Mouse (Mus musculus): ENCODE results near the gene Zbtb32. TPM values are rescaled to one million over a fixed set of nuclear protein-coding genes. Genes with fewer than 3 reads are reported as not detected.

The Zbtb32 gene
- total RNA-seq, 2 experiments from 2014 or later = not detected

DNA sequence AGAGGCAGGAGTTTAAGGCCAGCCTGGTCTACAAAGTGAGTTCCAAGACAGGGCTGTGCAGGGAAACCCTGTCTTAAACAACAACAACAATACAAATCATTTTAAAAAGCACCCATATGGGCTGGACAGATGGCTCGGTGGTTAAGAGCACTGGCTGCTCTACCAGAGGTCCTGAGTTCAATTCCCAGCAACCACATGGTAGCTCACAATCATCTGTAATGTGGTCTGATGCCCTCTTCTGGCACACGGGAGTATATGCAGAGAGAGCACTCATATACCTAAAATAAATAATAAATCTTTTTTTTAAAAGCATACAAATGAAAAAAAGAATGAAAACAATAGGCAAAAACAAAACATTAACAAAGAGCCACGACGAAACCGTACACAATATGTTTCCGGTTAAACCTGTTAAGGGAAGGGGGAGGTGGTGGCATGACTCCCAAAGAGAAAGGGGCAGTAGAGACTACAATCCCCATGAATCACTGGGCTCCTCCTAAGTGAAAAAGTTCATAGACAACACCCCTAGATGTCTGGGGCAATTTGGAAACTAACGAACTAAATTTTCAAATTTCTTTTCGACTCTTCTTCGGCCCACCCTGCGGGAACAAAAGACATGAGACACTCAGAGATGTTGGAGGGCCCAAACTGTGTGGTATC lies 47.1 kb downstream of the Zbtb32 start:
- ATAC-seq (replicated peaks; ENCODE audit: poor library complexity) = peak; percentile 55

DNA sequence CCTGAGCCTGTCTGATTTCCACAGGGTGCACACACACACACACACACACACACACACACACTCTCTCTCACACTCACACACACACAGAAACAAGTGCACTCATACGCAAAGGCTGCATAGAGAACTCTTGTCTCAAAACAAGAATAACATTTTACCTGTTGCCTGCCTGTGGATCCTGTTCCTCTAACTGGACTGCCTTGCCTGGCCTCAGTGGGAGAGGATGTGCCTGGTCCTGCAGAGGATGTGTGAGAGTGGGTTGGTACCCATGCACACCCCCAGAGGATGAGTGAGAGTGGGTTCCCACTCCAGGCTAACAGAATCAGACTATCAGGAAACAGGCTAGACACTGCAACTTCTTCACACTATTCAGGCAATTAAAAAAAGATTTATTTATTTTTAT lies 48.1 kb downstream of the Zbtb32 start:
- no peak for ATAC-seq (replicated peaks; ENCODE audit: poor library complexity)

DNA sequence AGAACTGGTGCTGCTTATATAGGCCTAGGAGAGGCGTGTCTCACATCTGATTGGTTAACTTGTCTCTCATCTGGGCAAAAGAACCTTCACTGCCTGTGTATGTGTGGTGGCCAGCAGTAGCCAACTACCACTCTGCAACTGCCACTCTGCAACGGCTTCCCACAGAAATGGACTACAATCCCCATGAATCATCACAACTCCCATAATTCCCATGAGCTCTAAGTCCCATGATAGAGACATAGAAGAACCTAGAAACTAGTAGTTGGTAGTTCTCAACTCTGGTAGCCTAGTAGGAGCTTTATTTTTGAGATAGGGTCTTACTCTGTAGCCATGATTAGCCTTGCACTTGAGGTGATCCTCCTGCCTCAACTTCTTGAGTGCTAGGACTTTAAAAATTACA lies 48.8 kb downstream of the Zbtb32 start:
- ATAC-seq (replicated peaks; ENCODE audit: poor library complexity) = no peak

DNA sequence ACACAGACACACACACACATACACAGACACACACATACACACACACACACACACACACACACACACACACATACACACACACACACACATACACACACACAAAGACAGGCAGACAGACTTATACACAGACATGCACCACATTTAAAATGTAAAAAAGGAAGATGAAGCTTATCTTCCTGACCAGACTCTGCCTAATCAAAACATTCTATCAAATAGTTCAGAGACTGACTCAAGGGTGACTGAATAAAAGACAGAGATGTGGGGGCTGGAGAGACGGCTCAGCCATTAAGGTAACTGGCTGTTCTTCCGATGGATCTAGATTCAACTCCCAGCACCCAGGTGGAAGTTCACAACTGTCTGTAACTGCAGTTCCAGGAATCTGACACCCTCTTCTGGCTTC lies 54.4 kb downstream of the Zbtb32 start:
- ATAC-seq (replicated peaks; ENCODE audit: poor library complexity) = peak; percentile 71

DNA sequence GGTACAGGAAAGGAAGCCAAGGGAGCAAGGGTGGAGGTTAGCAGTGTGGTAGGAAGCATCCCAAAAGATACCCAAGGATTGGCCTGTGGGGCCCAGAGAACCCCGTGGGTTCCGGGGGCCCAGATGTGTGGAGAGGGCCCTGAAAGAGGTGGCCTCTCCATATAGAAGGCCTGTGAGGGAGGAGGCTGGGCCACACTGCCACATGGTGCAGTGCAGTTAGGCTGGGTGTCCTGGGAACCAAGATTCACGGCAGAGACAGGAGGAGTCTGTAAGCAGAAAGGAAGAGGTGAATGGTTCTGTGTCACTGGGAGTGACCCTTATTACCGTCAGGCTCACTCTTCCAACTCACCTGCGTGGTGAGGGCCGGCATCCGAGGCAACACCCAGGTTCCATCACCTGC lies 58.1 kb downstream of the Zbtb32 start:
- ATAC-seq (replicated peaks; ENCODE audit: poor library complexity) = no peak

Other genes with a start within 250 kb of the Zbtb32 start
Only the 30 nearest of the 31 such genes appear.
- 406 and 473 TPM in 2 replicates for gene Tyrobp, start 185.1 kb downstream of the Zbtb32 start, total RNA-seq (2015)
- gene Tyrobp, start 185.1 kb downstream of the Zbtb32 start, total RNA-seq (2017) = 229 and 322 TPM in 2 replicates
- 28.1 and 30.3 TPM in 2 replicates for gene Hcst, start 179.1 kb downstream of the Zbtb32 start, total RNA-seq (2015)
- gene Hcst, start 179.1 kb downstream of the Zbtb32 start, total RNA-seq (2017) = 10.0 and 12.7 TPM in 2 replicates
- 14.1 and 24.0 TPM in 2 replicates for gene Nfkbid, start 177.2 kb downstream of the Zbtb32 start, total RNA-seq (2015)
- gene Nfkbid, start 177.2 kb downstream of the Zbtb32 start, total RNA-seq (2017) = 5.3 and 13.7 TPM in 2 replicates
- not detected in 2 replicates for gene Aplp1, start 153.4 kb downstream of the Zbtb32 start, total RNA-seq (2015)
- not detected in 2 replicates for gene Aplp1, start 153.4 kb downstream of the Zbtb32 start, total RNA-seq (2017)
- gene Kirrel2, start 141.2 kb downstream of the Zbtb32 start, total RNA-seq (2015) = not detected in 2 replicates
- not detected in 2 replicates for gene Kirrel2, start 141.2 kb downstream of the Zbtb32 start, total RNA-seq (2017)
- 0.27 TPM in 1 of 2 replicates, not detected in the other for gene Nphs1, start 140.6 kb downstream of the Zbtb32 start, total RNA-seq (2015)
- gene Nphs1, start 140.6 kb downstream of the Zbtb32 start, total RNA-seq (2017) = 0.58 and 0.95 TPM in 2 replicates
- gene Prodh2, start 105.3 kb downstream of the Zbtb32 start, total RNA-seq (2015) = not detected in 2 replicates
- not detected in 2 replicates for gene Prodh2, start 105.3 kb downstream of the Zbtb32 start, total RNA-seq (2017)
- 4.5 and 5.8 TPM in 2 replicates for gene Arhgap33, start 63.8 kb downstream of the Zbtb32 start, total RNA-seq (2015)
- 1.4 and 2.0 TPM in 2 replicates for gene Arhgap33, start 63.8 kb downstream of the Zbtb32 start, total RNA-seq (2017)
- gene Hspb6, start 46.7 kb downstream of the Zbtb32 start, total RNA-seq (2015) = 11.7 and 12.2 TPM in 2 replicates
- 3.5 and 4.4 TPM in 2 replicates for gene Hspb6, start 46.7 kb downstream of the Zbtb32 start, total RNA-seq (2017)
- gene Proser3, start 46.6 kb downstream of the Zbtb32 start, total RNA-seq (2015) = 11.5 and 16.3 TPM in 2 replicates
- 1.8 and 4.7 TPM in 2 replicates for gene Proser3, start 46.6 kb downstream of the Zbtb32 start, total RNA-seq (2017)
- gene Lin37, start 39.1 kb downstream of the Zbtb32 start, total RNA-seq (2015) = 54.8 and 67.5 TPM in 2 replicates
- gene Lin37, start 39.1 kb downstream of the Zbtb32 start, total RNA-seq (2017) = 27.2 and 39.8 TPM in 2 replicates
- 21.4 and 23.4 TPM in 2 replicates for gene U2af1l4, start 35.6 kb downstream of the Zbtb32 start, total RNA-seq (2015)
- 86.9 and 96.7 TPM in 2 replicates for gene U2af1l4, start 35.6 kb downstream of the Zbtb32 start, total RNA-seq (2017)
- gene Gm49396, start 35.6 kb downstream of the Zbtb32 start, total RNA-seq (2015) = 2.2 and 3.7 TPM in 2 replicates
- gene Gm49396, start 35.6 kb downstream of the Zbtb32 start, total RNA-seq (2017) = 3.4 and 3.9 TPM in 2 replicates
- 181 and 202 TPM in 2 replicates for gene Psenen, start 35.3 kb downstream of the Zbtb32 start, total RNA-seq (2015)
- gene Psenen, start 35.3 kb downstream of the Zbtb32 start, total RNA-seq (2017) = 150 and 154 TPM in 2 replicates
- 7.2 and 9.2 TPM in 2 replicates for gene Igflr1, start 33.5 kb downstream of the Zbtb32 start, total RNA-seq (2015)
- gene Igflr1, start 33.5 kb downstream of the Zbtb32 start, total RNA-seq (2017) = not detected in 2 replicates
- 72.2 and 99.8 TPM in 2 replicates for gene Kmt2b, start 10.2 kb downstream of the Zbtb32 start, total RNA-seq (2015)
- 11.7 and 14.5 TPM in 2 replicates for gene Kmt2b, start 10.2 kb downstream of the Zbtb32 start, total RNA-seq (2017)
- gene Upk1a, start 13.9 kb upstream of the Zbtb32 start, total RNA-seq (2015) = 0.61 and 1.3 TPM in 2 replicates
- 0.14 TPM in 1 of 2 replicates, not detected in the other for gene Upk1a, start 13.9 kb upstream of the Zbtb32 start, total RNA-seq (2017)
- 325 and 346 TPM in 2 replicates for gene Cox6b1, start 27.2 kb upstream of the Zbtb32 start, total RNA-seq (2015)
- 428 and 592 TPM in 2 replicates for gene Cox6b1, start 27.2 kb upstream of the Zbtb32 start, total RNA-seq (2017)
- not detected in 2 replicates for gene Etv2, start 36.9 kb upstream of the Zbtb32 start, total RNA-seq (2015)
- gene Etv2, start 36.9 kb upstream of the Zbtb32 start, total RNA-seq (2017) = not detected in 2 replicates
- 43.9 and 52.2 TPM in 2 replicates for gene Rbm42, start 51.4 kb upstream of the Zbtb32 start, total RNA-seq (2015)
- gene Rbm42, start 51.4 kb upstream of the Zbtb32 start, total RNA-seq (2017) = 36.7 and 39.9 TPM in 2 replicates
- 31.0 and 31.3 TPM in 2 replicates for gene Haus5, start 66.1 kb upstream of the Zbtb32 start, total RNA-seq (2015)
- gene Haus5, start 66.1 kb upstream of the Zbtb32 start, total RNA-seq (2017) = 21.5 and 28.7 TPM in 2 replicates
- not detected in 2 replicates for gene Pmis2, start 72.7 kb upstream of the Zbtb32 start, total RNA-seq (2015)
- gene Pmis2, start 72.7 kb upstream of the Zbtb32 start, total RNA-seq (2017) = not detected in 2 replicates
- 0.69 TPM in 1 of 2 replicates, not detected in the other for gene 2200002J24Rik, start 100.0 kb upstream of the Zbtb32 start, total RNA-seq (2015)
- gene 2200002J24Rik, start 100.0 kb upstream of the Zbtb32 start, total RNA-seq (2017) = not detected in 2 replicates
- gene Atp4a, start 113.3 kb upstream of the Zbtb32 start, total RNA-seq (2015) = 1.2 and 1.3 TPM in 2 replicates
- gene Atp4a, start 113.3 kb upstream of the Zbtb32 start, total RNA-seq (2017) = 0.37 and 0.51 TPM in 2 replicates
- gene Tmem147, start 130.6 kb upstream of the Zbtb32 start, total RNA-seq (2015) = 210 and 218 TPM in 2 replicates
- gene Tmem147, start 130.6 kb upstream of the Zbtb32 start, total RNA-seq (2017) = 65.9 and 76.4 TPM in 2 replicates
- gene Gapdhs, start 144.8 kb upstream of the Zbtb32 start, total RNA-seq (2015) = not detected in 2 replicates
- not detected in 2 replicates for gene Gapdhs, start 144.8 kb upstream of the Zbtb32 start, total RNA-seq (2017)
- 1.6 TPM in 2 replicates for gene Sbsn, start 152.6 kb upstream of the Zbtb32 start, total RNA-seq (2015)
- gene Sbsn, start 152.6 kb upstream of the Zbtb32 start, total RNA-seq (2017) = 0.47 and 1.3 TPM in 2 replicates
- gene Dmkn, start 164.8 kb upstream of the Zbtb32 start, total RNA-seq (2015) = 81.7 and 87.4 TPM in 2 replicates
- gene Dmkn, start 164.8 kb upstream of the Zbtb32 start, total RNA-seq (2017) = 95.3 and 119 TPM in 2 replicates
- gene Krtdap, start 189.0 kb upstream of the Zbtb32 start, total RNA-seq (2015) = not detected in 2 replicates
- not detected in 2 replicates for gene Krtdap, start 189.0 kb upstream of the Zbtb32 start, total RNA-seq (2017)
- 8.5 and 8.8 TPM in 2 replicates for gene Ffar2, start 224.9 kb upstream of the Zbtb32 start, total RNA-seq (2015)
- 25.9 and 31.5 TPM in 2 replicates for gene Ffar2, start 224.9 kb upstream of the Zbtb32 start, total RNA-seq (2017)